Mouse (Mus musculus) heart, adult 8-10 months (tissue): ENCODE measurements around the gene Eif3b. TPM values are rescaled to one million over a fixed set of nuclear protein-coding genes. Genes with fewer than 3 reads are reported as not detected.

Experiments used
- DNase-seq: peaks from one replicate; pipeline ENCODE4 v3.0.0; 2022; ENCODE audit warnings: low spot score
- total RNA-seq, 4 experiments: library from RNA; stranded (reverse); gene quantifications; 2 replicates each; pipeline ENCODE4 v1.2.4; 2022

The Eif3b gene
- 10 to 100 TPM; 93.0 to 97.3 (median 95.6) TPM for total RNA-seq

DNA sequence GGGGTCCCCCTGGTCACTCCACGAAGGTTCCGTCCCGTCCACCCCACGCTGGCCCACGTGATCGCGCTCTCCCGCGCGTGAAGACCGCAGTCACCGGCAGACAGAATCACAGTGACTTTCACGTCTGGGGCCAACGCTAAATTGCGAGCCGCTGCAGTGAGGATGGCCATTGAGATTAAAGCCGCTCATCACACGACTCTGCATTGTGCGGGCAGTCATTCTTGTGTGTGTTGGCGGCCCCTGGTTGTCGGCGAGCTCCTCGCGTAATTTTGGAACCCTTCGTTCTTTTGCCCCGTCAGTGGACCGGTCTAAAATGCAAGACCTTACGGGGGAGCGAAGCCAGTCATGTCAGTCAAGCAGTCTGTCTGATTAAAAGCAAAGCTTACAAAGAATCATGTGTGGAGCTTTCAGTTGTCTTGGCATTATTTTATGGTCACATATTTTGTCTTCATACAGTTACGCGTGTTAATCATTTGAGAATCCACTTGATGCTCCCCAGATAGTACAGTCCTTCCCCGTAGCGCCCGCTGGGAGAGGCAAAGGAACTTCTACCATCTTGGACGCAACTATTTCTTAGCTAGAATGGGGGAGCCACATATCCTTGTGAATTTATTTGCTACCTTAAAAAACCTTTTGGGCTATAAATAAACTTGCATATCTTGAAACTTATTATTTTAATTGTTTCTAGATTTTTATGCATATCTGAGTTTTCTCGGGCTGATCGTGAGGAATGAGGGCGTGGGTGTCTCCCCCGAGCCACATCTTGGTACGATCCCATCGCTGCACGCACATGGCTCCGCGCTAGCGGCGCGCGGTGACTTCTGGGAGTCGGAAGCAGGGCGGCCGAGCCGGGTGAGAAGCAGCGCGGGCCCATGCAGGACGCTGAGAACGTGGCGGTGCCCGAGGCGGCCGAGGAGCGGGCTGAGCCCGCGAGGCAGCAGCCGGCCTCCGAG, at the start of gene Eif3b:
TSS of gene Eif3b (plus strand) at position 840 of the 953 bp plus-strand sequence.
- peak; percentile 90 for DNase-seq

DNA sequence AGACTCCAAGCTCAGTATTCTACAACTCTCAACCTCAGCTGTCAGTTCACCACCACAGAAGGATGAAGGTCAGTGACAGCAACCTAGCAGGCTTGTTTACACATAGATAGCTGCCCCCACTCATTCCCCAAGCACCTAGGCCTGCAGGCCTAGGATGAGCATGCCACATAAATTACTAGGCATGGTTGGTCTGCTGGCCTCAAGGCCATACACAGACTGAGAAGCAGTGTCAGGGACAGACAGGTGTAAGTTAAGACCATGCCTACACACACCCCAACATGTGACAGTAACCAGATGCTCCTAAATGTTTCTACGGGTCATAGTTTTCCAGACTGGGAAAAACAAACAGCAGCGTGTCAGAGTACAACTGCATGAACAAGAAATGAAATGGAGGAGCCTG, 49.7 kb upstream of the Eif3b start:
- no peak for DNase-seq

DNA sequence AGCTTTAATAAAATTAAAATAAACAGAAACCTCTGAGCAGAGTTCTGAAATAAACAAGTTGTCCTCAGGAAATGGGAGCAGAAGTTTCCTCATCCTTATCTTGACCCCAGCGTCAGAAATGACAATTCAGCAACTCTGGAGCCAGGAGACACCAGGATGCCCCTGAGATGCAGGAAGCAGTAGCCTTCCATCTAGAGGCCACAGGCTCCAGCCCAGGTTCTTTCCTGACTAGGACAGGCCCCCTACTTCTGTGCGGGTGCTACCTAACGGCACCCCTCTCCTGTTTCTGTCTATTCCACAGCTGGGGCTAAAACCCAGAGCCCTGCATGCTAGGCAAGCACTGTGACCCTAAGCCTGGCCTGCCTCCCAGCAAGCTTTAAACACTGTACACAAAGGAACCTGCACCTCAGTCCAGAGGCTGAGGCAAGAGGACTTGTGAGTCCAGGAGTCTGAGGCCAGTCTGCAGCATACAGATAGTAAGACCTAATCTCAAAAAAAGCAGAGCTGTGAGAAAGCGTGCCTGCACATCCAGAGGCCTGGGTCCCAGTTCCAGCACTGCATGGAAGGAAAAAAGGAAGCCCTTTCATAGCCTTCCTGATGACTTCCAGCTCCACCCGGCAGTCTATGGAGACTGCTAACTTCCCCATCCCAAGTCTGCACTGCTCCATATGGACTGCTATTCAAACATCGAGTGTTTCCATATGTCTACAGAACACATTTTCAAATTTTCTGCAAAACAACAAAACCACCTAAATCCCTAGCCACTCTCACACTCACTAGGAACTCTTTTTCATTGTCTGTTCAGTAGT, 48.5 kb upstream of the Eif3b start:
- peak; percentile 40 for DNase-seq

DNA sequence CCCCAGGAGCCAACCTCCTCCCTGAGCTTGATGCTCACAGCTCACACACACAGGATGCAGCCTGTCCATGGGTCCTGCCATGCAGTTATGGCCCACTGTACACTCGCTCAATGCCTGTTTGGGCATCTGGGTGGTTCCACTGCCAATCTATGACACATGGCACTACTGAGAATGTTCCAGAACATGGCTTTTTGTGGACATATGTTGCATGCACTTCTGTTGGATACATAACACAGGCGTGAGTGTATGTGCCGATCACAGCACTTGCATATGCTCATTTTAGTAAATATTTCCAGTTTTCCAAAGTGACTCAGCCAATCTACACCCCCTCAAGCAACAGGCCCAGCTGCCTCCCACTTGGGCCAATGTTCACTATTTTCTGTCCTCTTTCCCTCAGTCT, 47.5 kb upstream of the Eif3b start:
- DNase-seq = no peak

DNA sequence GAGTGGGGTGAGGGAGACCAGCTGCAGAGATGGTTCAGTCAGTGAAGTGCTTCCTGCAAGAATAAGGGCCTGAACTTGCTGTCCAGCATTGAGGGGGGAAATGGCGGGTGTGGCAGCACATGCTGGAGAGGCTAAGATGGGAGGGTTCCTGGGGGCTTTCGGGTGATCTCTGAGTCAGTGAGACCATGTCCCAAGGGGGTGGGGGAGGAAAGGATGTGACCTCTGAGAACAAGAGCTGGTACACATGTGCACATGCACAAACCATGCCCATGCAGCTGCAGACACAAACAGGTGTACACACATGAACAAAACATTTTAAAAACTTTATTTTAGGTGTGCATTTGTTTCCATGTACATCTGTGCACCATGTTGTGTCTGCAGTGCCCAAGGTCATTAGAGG, 45.4 kb upstream of the Eif3b start:
- no peak for DNase-seq

DNA sequence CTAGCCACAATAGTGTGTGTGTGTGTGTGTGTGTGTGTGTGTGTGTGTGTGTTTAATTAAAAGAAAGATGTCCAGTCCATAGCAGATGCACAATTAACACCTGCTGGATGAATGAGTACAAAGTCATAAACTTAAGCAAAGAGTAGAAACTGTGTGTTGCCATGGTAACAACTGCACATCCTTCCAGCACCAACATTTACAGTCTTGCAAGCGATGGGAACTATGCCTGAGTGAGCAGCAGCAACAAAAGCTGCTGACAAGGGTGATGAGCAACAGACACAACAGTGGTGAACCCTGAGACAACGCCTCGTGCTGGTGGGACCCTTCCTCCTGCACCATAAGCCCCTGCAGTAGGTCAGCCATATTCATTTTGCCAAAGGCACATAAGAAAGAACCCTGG, 44.9 kb upstream of the Eif3b start:
- no peak for DNase-seq

DNA sequence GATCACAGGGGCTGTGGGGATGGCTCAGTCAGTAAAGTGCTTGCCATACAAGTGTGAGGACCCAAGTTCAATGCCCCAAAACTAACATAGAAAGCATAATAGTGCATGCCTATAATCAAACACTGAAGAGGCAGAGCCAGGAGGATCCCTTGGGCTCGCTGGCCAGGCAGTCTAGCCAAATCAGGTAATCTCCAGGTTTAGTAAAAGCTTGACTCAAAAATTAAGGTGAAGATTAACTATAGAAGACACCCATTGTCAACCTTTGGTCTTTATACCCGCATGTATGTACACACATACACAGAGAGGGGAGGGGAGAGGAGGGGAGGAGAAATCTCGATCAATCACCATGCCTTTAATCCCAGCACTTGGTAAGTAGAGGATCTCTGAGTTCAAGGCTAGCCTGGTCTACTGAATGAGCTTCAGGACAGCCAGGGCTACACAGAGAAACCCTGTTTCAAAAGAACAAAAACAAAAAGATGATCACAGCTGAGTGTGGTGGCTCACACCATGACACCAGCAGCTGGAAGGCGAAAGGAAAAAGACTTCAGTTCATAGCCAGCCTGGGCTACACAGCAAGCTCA, 43.8 kb upstream of the Eif3b start:
- no peak for DNase-seq

DNA sequence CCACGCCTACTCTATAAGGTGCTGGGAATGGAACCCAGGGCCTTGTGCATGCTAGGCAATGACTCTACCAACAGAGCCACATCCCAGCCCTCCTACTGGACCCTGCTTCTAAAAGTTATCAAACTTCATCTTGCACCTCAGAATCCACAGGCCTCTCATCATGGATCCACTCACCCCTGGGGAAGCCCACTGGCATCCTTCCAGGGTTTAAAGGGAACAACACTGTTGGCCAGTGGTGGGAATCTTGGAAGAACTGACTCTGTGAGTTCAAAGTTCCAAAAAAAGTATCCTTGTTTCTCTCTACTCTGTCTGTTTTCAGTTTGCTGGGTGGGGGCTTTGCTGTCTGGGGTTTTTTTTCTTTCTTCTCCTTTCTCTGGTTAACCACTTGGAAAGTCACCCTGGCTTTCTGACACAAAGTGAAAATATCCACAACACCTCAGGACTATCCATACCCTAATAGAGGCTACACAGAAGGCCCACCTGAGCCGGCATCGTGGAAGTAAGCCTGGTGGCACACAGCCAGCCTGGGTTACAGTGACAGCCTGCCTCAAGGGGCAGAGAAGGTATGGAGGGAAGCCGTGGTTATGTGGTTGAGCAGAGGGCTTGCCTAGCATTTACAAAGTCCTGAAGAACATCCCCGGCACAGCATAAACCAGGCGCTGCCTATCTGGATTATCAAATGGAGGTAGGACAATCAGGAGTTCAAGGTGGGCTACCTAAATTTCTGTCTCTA, 40.8 kb upstream of the Eif3b start:
- DNase-seq = no peak

DNA sequence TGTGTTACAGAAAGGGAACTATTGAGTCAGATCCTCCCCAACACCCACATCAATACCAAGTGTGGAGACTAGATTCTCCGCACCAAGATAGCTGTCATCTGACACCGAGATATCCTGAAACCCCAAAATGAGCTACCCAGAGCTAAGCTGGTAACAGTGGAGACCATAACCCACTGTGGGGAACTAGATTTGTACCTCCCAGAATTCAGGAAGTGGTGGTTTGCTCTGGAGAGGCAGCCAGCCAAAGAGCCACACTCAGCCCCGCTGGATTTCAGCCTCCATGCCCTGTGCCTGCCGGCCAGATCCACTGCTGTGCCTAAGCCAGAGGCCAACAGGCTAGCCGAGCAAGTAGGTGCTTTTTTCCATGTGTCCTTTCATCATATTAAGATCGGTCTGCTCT, 39.8 kb upstream of the Eif3b start:
- DNase-seq = no peak

DNA sequence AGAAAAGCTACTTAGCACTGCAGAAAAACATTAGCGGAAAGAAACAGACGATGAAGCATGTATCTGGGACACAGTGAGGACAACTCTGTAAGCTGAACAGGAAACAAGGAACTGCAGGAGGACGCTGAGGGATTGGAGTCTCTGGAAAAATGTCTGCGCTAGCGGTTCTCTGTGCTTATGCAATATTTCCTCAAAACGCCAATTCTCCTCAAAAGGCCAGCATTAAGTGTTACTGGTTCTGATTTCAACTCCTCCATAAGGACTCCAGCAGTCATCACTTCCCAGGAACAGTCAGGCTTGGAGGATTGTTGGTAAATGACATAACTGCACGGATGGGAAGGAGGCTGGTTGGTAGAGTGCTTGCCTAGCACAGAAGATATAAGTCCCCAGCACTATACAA, 38.0 kb upstream of the Eif3b start:
- DNase-seq = no peak

DNA sequence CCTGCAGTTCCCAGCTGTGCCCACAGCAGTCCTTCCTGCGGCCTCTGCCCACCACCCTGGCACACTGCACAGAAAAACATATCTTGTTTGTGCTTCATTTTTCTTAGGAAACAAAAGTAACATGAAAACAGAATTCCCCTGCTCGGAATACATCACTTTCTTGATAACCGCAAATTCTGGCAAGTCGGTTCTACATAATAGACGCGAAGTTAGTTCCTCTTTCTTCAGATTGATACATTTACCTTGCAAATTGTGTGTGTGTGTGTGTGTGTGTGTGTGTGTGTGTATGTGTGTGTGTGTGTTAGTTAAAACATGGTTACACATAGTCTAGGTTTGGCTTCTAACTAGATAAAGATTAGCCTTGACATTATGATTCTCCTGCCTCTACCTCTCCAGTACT, 36.4 kb upstream of the Eif3b start:
- DNase-seq = no peak

DNA sequence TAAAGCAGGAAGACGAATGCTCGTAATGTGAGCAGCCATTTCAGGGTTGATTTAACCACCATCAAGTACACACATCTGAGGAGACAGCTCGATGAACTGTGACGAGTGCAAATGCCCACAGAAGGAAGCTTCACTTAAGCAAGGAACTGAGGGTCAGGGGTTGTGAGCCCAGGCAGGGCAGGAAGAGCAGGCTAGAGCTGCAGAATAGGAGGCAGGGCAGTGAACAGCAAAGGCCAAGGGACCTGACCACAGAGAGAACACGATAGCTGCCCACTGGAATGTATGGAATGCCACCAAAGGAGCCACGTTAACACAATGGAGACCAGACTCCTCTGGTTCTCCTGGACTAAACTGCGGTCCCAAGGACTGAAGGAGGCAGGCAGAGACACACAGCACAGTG, 35.6 kb upstream of the Eif3b start:
- no peak for DNase-seq

DNA sequence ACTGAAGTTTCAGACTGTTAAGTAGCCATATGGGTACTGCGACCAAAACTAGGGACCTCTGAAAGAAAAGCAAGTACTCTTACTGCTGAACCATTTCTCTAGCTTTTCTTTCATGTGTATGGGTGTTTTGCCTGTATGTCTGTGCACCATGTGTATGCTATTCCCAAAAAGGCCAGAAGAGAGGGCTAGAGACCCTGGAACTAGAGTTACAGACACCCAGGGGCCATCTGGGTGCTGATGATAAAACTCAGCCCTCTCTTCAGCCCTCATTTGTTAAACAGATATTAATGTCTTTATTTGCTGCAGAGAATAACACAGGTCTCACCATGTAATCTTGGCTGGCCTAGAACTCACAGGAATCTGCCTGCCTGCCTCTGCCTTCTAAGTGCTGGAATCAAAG, 34.7 kb upstream of the Eif3b start:
- DNase-seq = no peak

DNA sequence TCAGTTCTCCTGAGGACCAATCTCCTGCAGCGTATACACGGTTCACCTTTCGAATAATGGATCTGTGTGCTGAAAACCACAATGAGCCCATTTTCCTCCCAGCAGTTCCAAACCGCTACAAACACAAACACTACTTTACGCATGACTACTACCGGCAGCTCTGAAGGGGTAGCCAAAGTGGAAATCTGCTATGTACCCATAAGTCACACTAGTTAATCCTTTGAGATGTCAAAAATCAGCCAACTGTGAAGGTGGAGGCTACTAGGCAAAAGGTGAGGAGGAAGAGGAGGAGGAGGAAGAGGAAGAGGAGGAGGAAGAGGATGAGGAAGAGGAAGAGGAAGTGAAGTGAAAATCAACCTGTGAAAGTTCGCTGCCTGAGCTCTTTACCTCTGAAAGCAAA, 31.9 kb upstream of the Eif3b start:
- no peak for DNase-seq

DNA sequence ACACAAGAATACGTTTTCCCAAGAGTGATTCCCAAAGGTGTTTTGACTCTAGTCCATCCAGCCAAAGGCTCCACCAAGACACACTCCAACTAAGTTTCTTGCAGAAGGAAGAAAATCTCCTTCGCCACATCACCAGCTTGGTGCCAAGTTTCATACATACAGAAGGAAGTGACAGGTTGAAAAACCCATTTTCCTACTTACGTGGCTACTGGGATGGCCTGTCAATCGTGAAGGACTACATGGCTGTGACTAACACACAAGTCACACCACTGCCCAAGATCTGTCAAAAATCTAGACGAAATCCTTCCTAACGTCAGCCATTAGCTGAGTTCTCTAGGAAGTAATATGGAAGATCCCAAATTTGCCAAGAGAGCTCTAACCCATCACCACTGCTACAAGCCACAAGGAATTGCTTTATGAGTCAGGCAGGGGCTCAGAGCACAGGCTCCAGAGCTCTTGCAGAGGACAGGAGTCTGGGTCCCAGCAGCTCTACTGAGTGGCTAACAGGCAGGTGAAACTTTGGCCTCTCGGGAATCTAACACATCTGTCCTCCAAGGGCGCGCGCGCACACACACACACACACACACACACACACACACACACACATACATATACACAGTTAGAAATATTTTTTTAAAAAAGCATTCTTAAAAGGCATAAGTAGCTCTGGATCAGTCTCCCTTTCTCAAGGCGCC, 31.2 kb upstream of the Eif3b start:
- DNase-seq = no peak

DNA sequence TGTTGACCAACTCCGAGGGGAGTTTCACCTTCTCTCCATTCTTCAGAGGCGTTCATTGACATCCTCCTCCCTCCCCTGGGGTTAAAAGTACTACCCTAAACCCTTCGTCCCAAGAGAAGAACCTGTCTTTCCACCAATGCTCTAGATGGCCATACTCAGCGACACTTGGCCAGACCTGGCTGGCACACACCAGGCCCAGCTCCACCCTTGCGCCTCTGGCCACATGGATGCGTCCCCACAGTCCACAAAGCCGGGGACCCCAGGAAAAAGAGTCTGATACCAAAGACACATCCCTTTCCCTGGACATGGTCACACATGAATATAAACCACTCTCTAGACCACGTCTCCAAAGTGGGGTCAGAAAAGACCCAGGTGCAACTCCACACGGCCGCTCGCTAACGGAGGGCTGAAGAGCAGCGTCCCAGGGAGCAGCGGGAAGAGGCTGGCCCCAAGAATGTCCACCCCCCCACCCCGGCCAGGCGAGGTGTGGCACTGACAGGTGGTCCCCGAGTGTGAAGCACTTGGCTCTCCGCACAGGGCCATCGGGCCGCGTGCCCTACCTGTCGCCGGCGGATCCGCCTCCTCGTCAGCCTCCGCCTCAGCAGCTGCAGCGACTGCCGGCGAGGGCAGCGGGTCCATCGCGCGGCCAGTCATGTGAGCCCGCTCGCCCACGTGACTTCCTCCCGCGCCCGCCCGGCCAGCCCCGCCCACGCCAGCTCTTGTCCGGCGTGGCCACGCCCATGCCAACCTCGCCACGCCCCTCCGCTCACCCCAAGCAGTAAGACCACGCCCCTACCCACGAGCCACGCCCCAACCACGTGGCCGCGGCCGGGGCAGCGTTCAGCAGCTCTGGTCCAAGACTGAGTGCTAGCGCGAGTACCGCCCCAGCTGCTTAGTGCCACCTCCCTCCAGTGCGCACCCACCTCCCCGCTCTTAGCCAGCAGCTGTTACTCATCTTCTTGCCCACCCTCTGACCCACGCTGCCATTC, 30.2 kb upstream of the Eif3b start, which contains the start of gene Snx8:
TSS of gene Snx8 (minus strand) at position 675 of the 989 bp plus-strand sequence.
- DNase-seq = peak; percentile 96

DNA sequence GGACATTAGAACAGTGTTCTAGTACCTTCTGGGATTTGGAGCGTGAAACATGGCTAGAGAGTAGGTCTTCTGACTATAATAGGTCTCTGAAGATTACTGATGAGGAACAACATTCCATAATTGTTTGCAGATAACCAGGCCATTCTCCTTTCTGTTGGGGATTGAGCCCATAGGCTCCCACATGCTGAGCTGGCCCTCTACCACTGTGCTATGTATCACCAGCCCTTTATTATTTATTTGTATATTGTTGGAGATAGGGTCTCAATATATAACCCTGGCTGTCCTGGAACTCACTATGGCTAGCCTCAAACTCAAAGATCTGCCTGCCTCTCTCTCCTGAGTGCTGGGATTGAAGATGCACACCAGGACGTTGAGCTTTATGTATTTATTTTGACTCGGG, 29.5 kb upstream of the Eif3b start:
- DNase-seq = no peak

DNA sequence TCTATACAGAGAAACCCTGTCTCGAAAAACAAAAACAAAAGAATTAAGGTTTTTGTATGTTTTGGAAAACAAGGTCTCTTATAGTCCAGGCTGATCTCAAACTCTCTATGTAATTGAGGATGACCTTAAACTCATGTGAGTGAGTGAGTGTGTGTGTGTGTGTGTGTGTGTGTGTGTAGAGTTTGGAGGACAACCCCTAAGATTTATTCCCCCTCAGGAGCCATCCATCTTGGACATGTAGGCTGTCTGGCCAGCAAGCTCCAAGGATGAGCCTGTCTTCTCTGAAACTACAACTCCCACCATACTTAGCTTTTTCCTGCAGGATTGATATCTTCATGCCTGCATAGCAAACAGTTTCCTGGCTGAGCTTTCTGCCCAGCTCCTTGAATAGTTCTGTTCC, 27.7 kb upstream of the Eif3b start:
- DNase-seq = no peak

DNA sequence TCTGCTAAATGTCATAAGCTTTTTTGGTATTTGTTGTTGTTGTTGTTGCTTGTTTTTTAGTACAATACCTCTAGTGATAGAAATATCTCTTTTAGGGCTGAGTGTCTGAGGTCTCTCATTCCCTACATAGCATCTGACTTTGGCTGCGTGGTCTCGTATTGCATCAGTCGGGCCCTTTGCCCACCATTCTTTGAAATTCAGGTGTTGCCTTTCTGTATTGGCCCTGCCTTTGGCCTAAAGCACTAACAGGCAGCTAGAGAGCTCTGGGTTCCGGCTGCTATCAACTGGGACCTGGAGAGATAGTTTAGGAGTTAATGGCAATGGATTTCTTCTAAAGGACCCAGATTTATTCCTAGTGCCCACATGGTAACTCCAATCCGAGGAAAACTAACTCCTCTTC, 27.1 kb upstream of the Eif3b start:
- no peak for DNase-seq

DNA sequence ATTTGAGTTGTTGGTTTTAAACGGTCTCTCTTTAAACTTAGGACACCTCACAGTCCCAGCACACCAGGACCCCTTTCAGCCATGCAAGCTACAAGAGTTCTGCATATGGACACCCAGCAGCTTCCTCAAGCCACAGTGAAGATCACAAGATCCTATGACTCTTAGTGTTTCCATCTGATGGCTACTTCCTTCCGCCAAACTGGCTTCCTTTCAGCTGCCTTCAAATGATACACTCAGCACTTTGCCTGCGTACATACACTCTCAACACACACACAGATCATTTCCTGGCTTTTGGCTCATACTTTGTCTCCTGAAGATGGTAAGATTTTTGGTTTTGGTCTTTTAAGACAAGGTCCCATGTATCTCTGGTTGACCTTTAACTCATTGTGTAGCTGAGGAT, 26.4 kb upstream of the Eif3b start:
- DNase-seq = no peak
